Mouse (Mus musculus): ENCODE data around the gene Slc7a7.

Gene Slc7a7

DNA sequence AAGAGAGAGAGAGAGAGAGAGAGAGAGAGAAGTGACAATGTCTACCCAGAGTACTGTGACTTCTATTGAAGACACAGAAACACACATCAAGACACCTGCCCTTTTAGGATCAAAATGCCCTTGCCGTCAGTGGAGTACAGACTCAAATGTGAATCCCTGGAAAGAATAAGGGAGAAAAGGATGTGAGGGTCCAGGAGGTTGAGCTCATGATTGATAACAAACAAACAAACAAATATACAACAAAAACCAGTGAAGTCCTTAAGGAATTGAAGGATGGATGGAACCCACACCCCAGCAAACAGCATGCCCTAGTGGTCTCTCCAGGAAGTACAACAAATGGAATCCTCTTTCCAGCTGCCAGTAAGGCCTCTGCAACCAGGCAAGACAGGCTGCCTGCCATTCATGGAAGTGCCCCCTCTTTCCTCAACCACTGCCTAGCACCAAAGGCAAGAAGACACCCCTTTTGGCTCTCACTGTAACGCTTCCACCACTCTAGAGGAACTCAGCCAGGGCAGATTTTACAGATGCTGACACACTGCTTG, 4.9 kb downstream of the Slc7a7 start:
- DNase-seq (ENCODE audit: low spot score), result no peak

- DNase-seq (ENCODE audit: low spot score), result no peak
These were observed 5.5 kb downstream of the Slc7a7 start for GRCm38 (mm10) chr14:54412000-54412576.

- no peak for DNase-seq (ENCODE audit: low spot score)
These were observed 7.4 kb downstream of the Slc7a7 start for GRCm38 (mm10) chr14:54409980-54410810.

DNA sequence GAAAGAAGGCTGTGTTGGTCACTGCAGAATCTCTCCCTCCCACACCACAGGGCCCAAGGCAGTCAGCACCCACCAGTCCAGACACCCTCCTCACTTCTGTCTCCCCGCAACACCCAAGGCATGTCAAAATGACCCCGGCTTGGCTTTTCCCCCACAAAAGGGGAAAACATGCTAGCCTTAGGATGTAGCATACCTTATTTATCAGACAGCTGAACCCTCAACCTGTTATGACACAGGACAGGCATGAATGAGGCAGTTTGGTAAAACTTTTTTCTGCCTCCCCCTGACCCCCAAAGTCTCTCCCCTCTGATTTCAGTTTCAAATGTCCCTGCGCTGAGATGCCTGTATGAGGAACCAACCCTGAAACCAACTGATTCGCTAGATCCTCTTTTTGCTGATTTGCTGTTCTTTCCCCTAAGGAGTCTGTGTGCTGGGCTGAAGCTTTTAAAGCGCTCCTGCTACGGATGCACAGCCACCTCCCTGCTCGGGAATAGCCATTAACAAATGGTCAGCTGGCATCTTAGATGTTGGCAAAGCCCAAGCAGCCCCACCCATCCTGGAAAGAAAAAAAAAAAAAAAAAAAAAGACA, 8.4 kb downstream of the Slc7a7 start:
- no peak for DNase-seq (ENCODE audit: low spot score)

DNA sequence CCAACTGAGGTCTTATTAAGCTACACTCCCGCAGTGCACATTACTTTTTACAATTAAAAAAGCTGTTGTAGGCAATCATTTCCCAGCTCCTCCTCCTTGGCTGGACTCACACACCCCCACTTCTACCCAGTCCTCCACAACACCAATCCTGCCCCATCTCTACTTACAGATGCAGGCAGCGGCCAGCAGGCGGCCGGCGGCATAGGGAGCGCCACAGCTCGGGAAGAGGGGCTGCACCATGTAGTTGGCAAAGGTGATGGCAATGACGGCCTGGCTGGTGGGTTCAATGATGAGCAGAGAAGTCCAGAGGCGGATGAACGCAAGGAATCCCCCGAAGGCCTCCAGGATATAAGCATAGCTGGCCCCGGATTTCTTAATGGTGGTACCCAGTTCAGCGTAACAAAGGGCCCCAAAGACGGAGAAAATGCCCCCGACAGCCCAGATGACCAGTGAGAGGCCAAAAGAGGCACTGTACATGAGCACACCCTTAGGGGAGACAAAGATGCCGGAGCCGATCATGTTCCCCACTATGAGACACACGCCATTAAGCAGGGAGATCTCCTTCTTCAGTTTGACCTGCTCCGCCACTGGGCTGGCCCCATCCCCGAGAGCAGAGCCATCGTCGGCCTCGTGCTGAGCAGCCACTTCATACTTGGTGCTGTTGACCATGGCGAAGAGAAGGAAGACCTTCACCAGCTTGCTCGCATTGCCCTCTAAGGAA, 9.1 kb downstream of the Slc7a7 start:
- no peak for DNase-seq (ENCODE audit: low spot score)

DNA sequence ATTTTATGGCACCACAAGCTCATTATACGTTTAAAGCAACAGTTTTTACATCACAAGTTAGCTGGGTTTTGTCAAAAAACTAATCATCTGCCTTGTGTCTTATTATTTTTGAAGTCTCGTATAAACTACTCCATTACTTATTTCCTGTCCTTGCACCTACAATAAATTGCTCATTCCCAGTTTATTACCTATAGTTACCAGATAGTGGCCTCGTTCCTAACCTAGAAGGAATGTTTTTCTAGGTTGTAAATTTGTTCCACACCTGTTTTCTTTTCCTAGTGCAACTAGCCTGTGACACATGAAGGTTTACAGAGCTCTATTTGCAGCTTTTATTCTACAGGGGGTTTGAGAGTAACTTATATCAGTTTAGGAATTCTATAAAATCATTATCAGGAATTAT, 15.9 kb downstream of the Slc7a7 start:
- DNase-seq (ENCODE audit: low spot score), result no peak

GRCm38 (mm10) chr14:54398921-54399382, 18.6 kb downstream of the Slc7a7 start:
- no peak for DNase-seq (ENCODE audit: low spot score)

DNA sequence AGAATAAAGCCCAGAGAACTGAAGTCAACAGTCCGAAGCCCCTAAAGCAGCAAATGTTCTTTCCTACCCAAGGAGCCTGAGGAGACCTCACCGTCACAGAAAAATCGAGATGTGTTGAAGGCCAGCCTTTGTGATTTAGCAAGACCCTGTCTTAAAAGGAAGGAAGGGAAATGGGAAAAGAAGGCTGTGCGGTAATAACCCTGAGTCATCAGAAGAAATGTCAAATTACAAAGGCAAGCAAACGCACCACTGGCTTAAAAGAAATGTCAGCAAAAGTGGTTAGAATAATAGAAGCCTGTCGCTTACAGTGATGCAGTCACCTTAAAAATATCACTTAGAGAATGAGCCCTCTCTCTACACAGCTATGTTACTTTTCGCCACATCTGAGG, 19.1 kb downstream of the Slc7a7 start:
- DNase-seq (ENCODE audit: low spot score), result no peak

GRCm38 (mm10) chr14:54397872-54398527, 19.6 kb downstream of the Slc7a7 start:
- DNase-seq (ENCODE audit: low spot score), result no peak

- no peak for DNase-seq (ENCODE audit: low spot score)
These were observed 20.9 kb downstream of the Slc7a7 start for GRCm38 (mm10) chr14:54396685-54397084.

DNA sequence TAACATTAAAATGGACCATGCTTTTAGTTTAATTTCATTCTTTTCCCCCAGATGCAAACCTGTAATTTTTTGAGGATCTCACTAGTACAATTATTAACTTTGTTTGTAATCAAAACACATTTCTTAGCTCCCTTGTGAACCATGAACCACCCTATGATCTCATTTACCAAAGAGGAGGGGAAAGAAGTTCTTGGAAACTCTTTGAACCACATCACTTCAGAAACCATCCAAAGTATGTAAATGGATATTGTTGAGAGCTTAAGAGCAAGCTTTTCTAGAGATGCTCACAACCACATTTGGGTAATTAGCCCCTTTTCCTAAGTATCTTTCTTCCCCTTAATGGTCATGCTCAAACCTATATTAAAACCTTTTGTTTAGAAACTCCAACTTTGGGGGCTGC, 23.3 kb downstream of the Slc7a7 start:
- no peak for DNase-seq (ENCODE audit: low spot score)

DNA sequence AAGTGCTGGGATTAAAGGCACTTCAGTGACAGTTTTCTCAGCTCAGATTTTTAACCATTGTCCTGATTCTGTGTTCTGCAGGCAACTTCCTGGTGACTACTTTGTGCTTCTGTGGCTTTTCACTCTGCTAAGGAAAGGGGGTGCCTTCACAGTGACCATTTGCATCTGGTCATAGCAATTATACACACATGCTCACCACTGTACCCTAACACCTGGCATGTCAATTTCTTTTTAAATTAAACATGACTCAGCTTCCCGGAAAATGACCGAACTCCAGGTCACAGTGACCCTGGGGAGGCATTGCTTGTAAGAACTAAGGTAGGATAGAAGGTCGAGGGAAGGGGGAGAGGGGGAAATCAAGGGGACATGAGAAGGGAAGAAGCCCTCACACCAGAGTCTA, 23.8 kb downstream of the Slc7a7 start:
- no peak for DNase-seq (ENCODE audit: low spot score)

DNA sequence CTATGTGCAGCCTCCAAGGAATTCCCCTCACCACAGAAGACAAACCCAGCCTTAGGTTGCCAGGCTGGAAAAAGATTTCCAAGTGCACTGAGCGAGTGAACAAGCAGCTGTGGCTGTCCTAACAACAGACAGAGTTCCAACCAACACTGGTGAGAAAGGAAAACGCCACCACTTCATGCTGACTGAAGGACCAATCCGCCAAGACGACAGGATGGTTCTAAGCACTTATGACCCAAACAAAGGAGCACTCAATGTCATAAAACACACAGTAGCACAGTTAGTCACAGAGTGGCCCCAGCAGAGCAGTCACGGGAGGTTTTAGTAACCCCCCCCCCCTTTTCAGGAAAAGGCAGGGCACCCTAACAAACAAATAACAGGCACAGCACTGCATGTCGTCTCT, 26.7 kb downstream of the Slc7a7 start:
- no peak for DNase-seq (ENCODE audit: low spot score)

- DNase-seq (ENCODE audit: low spot score), result no peak
These were observed 30.0 kb downstream of the Slc7a7 start for GRCm38 (mm10) chr14:54387546-54387945.

- DNase-seq (ENCODE audit: low spot score), result no peak
These were observed 31.5 kb downstream of the Slc7a7 start for GRCm38 (mm10) chr14:54385968-54386618.

DNA sequence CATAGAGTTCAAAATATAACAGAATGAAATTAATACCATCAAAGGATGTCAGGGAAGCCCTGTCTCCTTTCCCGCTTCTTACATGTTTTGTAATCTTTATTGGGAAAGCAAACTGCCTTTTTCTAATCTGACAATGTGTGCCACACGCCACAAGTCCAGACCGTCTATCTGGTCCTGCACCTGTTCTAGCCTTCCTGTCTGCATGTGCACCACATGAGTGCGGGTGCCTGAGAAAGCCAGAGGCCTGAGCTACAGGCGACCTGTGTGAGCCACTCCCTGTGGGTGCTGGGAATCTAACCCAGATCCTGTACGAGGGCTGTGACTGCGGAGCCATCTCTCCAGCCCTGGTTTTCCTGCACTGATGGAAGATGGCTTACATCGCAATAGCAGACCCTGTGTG, 33.2 kb downstream of the Slc7a7 start:
- DNase-seq (ENCODE audit: low spot score), result no peak

GRCm38 (mm10) chr14:54383355-54383771, 34.2 kb downstream of the Slc7a7 start:
- no peak for DNase-seq (ENCODE audit: low spot score)

DNA sequence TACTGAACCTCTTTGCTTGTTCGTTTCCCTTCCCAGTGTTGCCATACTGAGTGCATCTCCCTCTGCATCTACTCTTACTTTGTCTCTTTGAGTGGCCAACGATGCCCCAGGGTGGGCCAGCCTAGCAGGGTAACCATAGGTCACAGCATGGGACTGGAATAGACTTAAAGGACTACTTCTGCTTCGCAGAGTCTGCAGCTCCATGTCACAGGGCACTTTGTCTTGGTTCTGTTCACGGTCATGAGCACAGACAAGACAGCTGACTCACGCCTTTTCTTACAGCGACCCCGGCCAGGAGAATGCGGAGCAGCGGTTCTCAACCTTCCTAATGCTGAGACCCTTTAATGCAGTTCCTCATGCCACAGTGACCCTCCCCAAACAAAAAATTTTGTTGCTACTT, 34.9 kb downstream of the Slc7a7 start:
- no peak for DNase-seq (ENCODE audit: low spot score)

DNA sequence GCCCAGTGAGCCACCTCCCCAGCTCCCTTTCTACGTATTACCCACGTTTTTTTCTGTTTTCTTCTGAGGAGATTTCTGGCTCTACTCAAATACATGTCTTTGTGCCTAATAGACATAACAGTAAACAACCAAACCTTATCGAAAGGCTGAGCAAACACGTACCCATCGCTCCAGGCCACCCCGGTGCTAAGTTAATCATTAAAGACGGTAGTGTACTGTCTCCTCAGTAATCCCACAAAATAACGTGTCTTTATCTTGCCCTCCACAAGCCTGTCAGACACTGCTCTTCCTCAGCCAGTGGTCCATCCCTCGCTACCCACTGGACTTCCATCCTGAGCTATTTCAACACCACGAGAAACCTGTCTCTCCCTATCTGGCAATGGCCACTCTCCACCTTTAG, 35.8 kb downstream of the Slc7a7 start:
- DNase-seq (ENCODE audit: low spot score), result no peak

DNA sequence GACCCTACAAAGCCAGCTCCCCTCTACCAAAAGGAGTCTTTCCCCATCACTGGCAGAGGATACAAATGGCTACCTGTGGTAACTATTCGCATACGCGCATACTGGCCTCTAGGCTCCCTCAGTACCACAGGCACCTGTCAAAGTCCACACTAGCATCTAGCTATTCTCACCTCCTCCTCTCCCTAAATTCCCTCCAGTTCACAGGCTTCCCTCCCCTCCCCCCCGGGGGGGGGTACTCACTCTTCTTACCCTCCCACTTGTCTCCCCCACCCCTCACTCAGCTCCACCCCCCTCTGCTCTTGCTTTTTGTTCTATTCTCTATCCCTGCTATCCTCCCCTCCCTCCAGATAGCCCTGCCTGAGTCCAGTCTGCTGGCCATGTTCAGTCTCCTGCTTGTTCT, 37.0 kb downstream of the Slc7a7 start:
- DNase-seq (ENCODE audit: low spot score), result no peak

DNA sequence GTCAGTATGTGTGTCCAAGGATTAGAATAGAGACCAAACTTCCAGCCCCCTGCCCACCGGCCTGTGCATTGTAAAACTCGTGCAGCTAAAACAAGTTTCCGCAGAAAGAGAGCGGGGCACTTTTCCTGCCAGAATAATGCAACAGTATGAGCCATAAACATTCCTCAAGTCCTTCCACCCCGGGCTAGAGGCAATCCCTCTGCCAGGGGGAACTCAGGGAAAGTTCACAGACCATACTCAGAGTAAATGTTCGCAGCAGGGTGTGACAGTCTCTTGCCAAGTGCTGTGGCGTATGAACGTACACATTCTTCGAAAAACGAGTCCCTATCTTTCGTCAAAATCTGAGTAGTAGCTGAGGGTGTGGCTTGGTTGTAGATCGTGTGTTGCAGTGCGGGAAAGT, 38.0 kb downstream of the Slc7a7 start:
- no peak for DNase-seq (ENCODE audit: low spot score)
